Mouse (Mus musculus) hematopoietic stem cell, adult 5-6 weeks (primary cell): ENCODE measurements around the gene Gprin1. TPM values are rescaled to one million over a fixed set of nuclear protein-coding genes. Genes with fewer than 3 reads are reported as not detected.

Experiments used
- ATAC-seq, 2 experiments: fragments of 125-278 bp in 1 of 2; replicated peaks in 1 of 2; 2 replicates each; pipeline ENCODE4 v1.8.0; 2016 to 2017; ENCODE audit warnings: inconsistent platforms in 2 of 2, mild to moderate bottlenecking in 2 of 2, moderate number of reproducible peaks in 2 of 2, low read depth in 1 of 2, moderate TSS enrichment in 1 of 2; ENCODE audit not compliant: low FRiP score in 2 of 2, poor library complexity in 2 of 2, severe bottlenecking in 2 of 2, insufficient read depth in 1 of 2, low TSS enrichment in 1 of 2
- total RNA-seq: library from RNA; stranded (forward); fragments of 172-1452, 232-1000 nt; gene quantifications from 2 replicates; pipeline ENCODE4 v1.2.3, GENCODE M21; 2017

Gene Gprin1
- total RNA-seq, 1 experiment from 2014 or later, result not detected

DNA sequence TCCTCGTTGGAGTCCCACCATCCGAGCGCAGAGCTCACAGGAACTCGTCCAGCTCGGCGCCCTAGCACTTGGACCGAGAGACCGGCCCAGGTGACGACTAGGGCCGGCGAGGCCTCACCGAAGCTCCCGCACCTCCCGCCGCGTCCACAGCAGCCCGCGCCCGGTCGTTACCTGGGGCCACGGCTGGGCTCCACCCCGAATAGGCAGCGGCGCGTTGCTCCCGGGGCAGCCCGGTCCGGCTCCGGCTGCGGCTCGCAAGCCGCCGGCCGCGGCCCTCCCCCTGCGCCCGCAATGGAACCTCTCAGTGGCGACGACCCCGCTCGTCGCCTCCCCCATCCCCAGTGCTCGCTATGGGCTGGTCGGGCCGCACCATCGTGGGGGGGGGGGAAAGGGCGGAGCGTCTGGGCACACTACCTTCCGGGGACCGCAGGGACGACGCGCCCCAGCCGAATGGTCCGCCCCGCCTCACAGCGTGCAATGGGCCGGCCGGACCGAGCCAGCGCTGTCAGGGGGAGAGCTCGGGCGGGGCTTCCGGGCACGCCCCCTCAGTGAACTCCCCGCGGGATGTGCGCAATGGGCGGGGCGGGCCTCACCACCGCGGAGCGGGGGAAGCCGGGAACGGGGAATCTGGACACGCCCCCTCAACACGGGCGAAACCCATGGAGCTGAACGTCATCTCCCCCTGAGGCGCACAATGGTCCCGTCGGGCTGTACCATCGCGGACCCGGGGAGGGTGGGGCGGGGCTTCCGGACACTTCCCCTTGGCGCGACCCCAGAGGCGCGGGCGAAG lies 55.9 kb downstream of the Gprin1 start, which contains the start of gene Rnf44:
Rnf44 (minus strand) TSS at position 350 of the 790 bp plus-strand sequence.
- ATAC-seq, result peak; percentile 90

DNA sequence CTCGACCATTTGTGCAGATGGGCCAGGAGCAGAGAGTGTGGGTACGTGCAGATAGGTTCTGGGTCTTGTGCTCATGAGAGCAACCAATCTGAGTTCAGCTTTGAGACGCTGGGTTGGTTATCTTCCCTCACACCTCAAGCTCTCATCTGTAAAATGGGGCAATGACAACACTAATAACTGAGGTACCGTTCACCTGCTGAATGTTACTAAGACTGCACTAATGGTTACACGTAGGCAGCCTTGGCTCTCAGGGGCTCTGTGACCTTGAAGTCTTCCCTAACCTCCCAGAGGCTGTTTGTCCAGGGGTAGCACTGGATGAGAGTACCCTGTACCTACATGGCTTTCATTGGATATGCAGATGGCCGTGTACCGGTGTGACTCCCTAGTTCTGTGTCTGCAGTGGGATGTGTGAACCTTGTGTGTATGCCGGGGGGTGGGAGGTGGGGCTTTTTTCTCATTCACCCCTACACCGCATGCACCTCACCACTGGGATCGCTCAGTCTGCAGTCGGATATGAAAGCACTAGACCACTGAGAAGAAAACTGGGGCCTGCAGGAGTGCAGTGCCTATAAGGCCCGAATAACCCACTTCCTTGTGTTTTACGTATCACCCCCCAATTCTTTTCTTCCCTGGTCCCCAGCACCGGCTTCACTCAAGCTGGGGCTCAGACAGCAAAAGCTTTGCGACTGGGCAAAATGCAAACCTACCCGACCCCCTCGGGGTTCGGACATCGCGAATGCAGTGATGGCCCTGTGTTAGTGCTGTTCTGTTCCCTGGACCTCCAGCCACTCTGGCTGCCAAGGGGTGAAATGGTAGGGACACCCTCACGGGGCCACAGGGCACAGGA lies 56.7 kb downstream of the Gprin1 start:
- ATAC-seq, result no peak

- no peak for ATAC-seq
Measured at GRCm38 (mm10) chr13:54691737-54692136, 57.9 kb downstream of the Gprin1 start.

GRCm38 (mm10) chr13:54690151-54690740 lies 59.4 kb downstream of the Gprin1 start:
- no peak for ATAC-seq

GRCm38 (mm10) chr13:54687575-54688424 lies 61.9 kb downstream of the Gprin1 start:
- ATAC-seq, result peak; percentile 75 to 76

DNA sequence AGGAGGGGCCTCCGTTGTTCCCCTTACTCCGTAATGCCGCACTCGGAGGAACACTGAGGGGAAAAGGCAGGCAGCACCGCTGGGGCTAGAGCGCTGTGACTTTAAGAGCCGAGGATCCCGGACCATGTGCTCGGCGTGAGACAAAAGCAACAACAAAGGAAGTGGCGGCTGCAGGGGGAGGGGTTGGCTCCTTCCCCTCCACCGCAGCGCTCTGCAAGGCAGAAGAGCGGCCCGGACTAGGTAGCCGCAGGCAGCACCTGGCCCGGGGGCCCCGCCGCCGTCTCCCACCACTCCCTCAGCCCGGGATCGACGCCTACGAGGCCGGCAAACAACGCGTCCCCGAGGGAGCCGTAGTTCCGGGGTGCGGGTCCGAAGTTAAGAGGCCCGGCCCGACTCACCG lies 62.6 kb downstream of the Gprin1 start:
- peak; percentile 63 to 72 for ATAC-seq

Other genes starting within 250 kb of the Gprin1 start
- 11.4 and 13.7 TPM in 2 replicates for gene Simc1, start 246.1 kb downstream of the Gprin1 start, total RNA-seq
- gene 4833439L19Rik, start 184.4 kb downstream of the Gprin1 start, total RNA-seq, result 20.8 and 27.9 TPM in 2 replicates
- 9.3 and 9.9 TPM in 2 replicates for gene Arl10, start 174.9 kb downstream of the Gprin1 start, total RNA-seq
- gene Nop16, start 159.8 kb downstream of the Gprin1 start, total RNA-seq, result 56.9 and 59.5 TPM in 2 replicates
- gene Higd2a, start 159.7 kb downstream of the Gprin1 start, total RNA-seq, result 36.7 and 40.1 TPM in 2 replicates
- gene Cltb, start 138.5 kb downstream of the Gprin1 start, total RNA-seq, result 30.5 and 40.7 TPM in 2 replicates
- gene Faf2, start 128.1 kb downstream of the Gprin1 start, total RNA-seq, result 44.5 and 51.6 TPM in 2 replicates
- 24.5 and 44.4 TPM in 2 replicates for gene Rnf44, start 56.0 kb downstream of the Gprin1 start, total RNA-seq
- not detected in 2 replicates for gene Cdhr2, start 48.4 kb downstream of the Gprin1 start, total RNA-seq
- gene Sncb, start 16.7 kb upstream of the Gprin1 start, total RNA-seq, result not detected in 2 replicates
- not detected in 2 replicates for gene Eif4e1b, start 34.1 kb upstream of the Gprin1 start, total RNA-seq
- gene Tspan17, start 39.5 kb upstream of the Gprin1 start, total RNA-seq, result 1.3 TPM in 1 of 2 replicates, not detected in the other
- gene Unc5a, start 199.5 kb upstream of the Gprin1 start, total RNA-seq, result 1.3 and 2.9 TPM in 2 replicates